7 mouse cellular contexts compared by ENCODE assay signal in the genomic region with DNA sequence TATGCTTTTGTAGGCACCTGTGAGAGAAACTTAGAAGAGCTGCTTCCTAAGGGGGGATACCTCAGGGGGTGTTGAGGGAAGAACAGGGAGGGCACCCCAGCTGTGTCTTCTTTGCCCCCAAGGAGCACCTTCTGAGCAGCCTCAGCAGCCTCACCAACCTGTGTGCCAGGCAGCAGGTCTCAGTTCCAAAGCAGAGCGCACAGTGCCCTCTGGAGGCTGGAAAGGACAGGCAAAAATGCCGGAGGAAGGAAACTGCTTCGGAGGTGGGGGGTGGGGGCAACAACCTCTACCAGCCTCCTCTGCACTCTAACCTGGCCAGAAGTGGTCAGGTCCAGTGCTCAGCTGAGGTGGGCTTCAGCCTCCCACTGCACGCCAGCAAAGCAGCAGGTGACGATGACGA. TPM values are rescaled to one million over a fixed set of nuclear protein-coding genes. Genes with fewer than 3 reads are reported as not detected.
DNase-seq lines count a peak whose midpoint lies in the region; ATAC-seq and TF ChIP-seq lines count a peak whose summit lies in the region.

No protein-coding gene starts in this region.

- DNase-seq in hindbrain, postnatal 0 days (ENCODE audit: low spot score), result peak; percentile 68
- no peak for DNase-seq in hindbrain, embryonic 14.5 days (ENCODE audit: low spot score)
- DNase-seq in NIH3T3 (ENCODE audit: low read depth), result peak; percentile 41
- peak; percentile 51 for DNase-seq in kidney, postnatal 0 days (ENCODE audit: low spot score)
- DNase-seq in thymus, postnatal 25 days, result peak; percentile 47

- no peak overlapping the region for H3ac ChIP-seq in C2C12 (ENCODE audit: control insufficient read depth, insufficient read length, low read depth)

- 0 out of 2 replicates have a peak, but pooled peaks cover 3% of the 10 kb centered on the region for H3K4me1 ChIP-seq in hindbrain, postnatal 0 days (ENCODE audit: insufficient read depth, low read length)
- 0 out of 2 replicates have a peak, but pooled peaks cover 1% of the 10 kb centered on the region for H3K4me1 ChIP-seq in hindbrain, embryonic 14.5 days (replicated peaks; ENCODE audit: control insufficient read depth, insufficient read depth, low read length)
- H3K4me1 ChIP-seq in kidney, postnatal 0 days (replicated peaks; ENCODE audit: insufficient read depth, low read length), result no peaks in the 10 kb centered on the region

- 51% methylated on average over 6 of the region's 6 CpGs for WGBS in hindbrain, postnatal 0 days
- 43% methylated on average over 6 of the region's 6 CpGs for WGBS in hindbrain, embryonic 14.5 days
- WGBS in kidney, postnatal 0 days, result 55% methylated on average over 6 of the region's 6 CpGs

- TF ChIP-seq CTCF in hindbrain, postnatal 0 days (IDR thresholded peaks at IDR 0.05; ENCODE audit: low read depth), result peak; percentile 80
- peak; percentile 47 for TF ChIP-seq CTCF in C2C12 (IDR thresholded peaks at IDR 0.05; ENCODE audit: control insufficient read depth, insufficient read depth, insufficient read length)
- TF ChIP-seq CTCF in kidney, postnatal 0 days (IDR thresholded peaks at IDR 0.05; ENCODE audit: low read depth), result peak; percentile 80

- H3K9me3 ChIP-seq in hindbrain, postnatal 0 days (ENCODE audit: low read length), result no peaks in the 10 kb centered on the region
- no peaks in the 10 kb centered on the region for H3K9me3 ChIP-seq in hindbrain, embryonic 14.5 days (ENCODE audit: control insufficient read depth, low read length)
- no peaks in the 10 kb centered on the region for H3K9me3 ChIP-seq in kidney, postnatal 0 days (replicated peaks; ENCODE audit: low read length)

- no peaks in the 10 kb centered on the region for H3K79me3 ChIP-seq in C2C12 (ENCODE audit: low read depth)

- H3K27ac ChIP-seq in hindbrain, postnatal 0 days, result no peak overlapping the region
- H3K27ac ChIP-seq in hindbrain, embryonic 14.5 days, result no peak overlapping the region
- H3K27ac ChIP-seq in kidney, postnatal 0 days, result no peak overlapping the region

- H3K79me2 ChIP-seq in C2C12 (ENCODE audit: control insufficient read depth, insufficient read depth), result no peaks in the 10 kb centered on the region

- H3K27me3 ChIP-seq in hindbrain, postnatal 0 days (ENCODE audit: insufficient read depth, low read length), result no peaks in the 10 kb centered on the region
- no peaks in the 10 kb centered on the region for H3K27me3 ChIP-seq in hindbrain, embryonic 14.5 days (ENCODE audit: control insufficient read depth, insufficient read depth, low read length)
- peaks cover 73% of the 10 kb centered on the region for H3K27me3 ChIP-seq in C2C12 (ENCODE audit: control insufficient read depth, insufficient read depth, insufficient read length)
- no peaks in the 10 kb centered on the region for H3K27me3 ChIP-seq in kidney, postnatal 0 days (ENCODE audit: insufficient read depth, low read length)

- 0 out of 2 replicates have a peak, but pooled peaks cover 5% of the 10 kb centered on the region for H3K36me3 ChIP-seq in hindbrain, postnatal 0 days (ENCODE audit: insufficient read depth, low read length)
- H3K36me3 ChIP-seq in hindbrain, embryonic 14.5 days (replicated peaks; ENCODE audit: control insufficient read depth, insufficient read depth), result no peaks in the 10 kb centered on the region; the same call in 1 of the 2 replicates
- no peaks in the 10 kb centered on the region for H3K36me3 ChIP-seq in C2C12 (ENCODE audit: control insufficient read depth, insufficient read depth)
- H3K36me3 ChIP-seq in kidney, postnatal 0 days (ENCODE audit: insufficient read depth, low read length), result no peaks in the 10 kb centered on the region

- no peak for ATAC-seq in hindbrain, postnatal 0 days
- no peak for ATAC-seq in hindbrain, embryonic 14.5 days (ENCODE audit: low FRiP score)
- no peak for ATAC-seq in kidney, postnatal 0 days (replicated peaks; ENCODE audit: low FRiP score, low read depth)
- no peak for ATAC-seq in erythroid progenitor cell, adult 5-6 weeks (replicated peaks; ENCODE audit: low FRiP score, poor library complexity, severe bottlenecking)

- H3K4me3 ChIP-seq in hindbrain, postnatal 0 days (ENCODE audit: low read length), result no peak overlapping the region
- H3K4me3 ChIP-seq in hindbrain, embryonic 14.5 days (replicated peaks; ENCODE audit: low read length), result no peak overlapping the region
- H3K4me3 ChIP-seq in C2C12 (ENCODE audit: insufficient read depth, poor library complexity, severe bottlenecking), result no peak overlapping the region
- H3K4me3 ChIP-seq in kidney, postnatal 0 days (replicated peaks; ENCODE audit: low read depth, low read length), result no peak overlapping the region

- H3K4me2 ChIP-seq in hindbrain, postnatal 0 days (ENCODE audit: low read depth, low read length), result no peak overlapping the region
- no peak overlapping the region for H3K4me2 ChIP-seq in hindbrain, embryonic 14.5 days (replicated peaks)
- no peak overlapping the region for H3K4me2 ChIP-seq in kidney, postnatal 0 days (ENCODE audit: low read length)

- no peak overlapping the region for H3K9ac ChIP-seq in hindbrain, postnatal 0 days (replicated peaks; ENCODE audit: low read length)
- H3K9ac ChIP-seq in hindbrain, embryonic 14.5 days, result no peak overlapping the region
- no peak overlapping the region for H3K9ac ChIP-seq in kidney, postnatal 0 days (ENCODE audit: low read depth, low read length)

TF ChIP-seq in C2C12, 6 proteins besides CTCF, POLR2A, EP300 and RAD21:
- TF ChIP-seq MYOD1 (IDR thresholded peaks at IDR 0.05; ENCODE audit: control insufficient read depth, insufficient read length, low read depth) (no peak), CEBPB (IDR thresholded peaks at IDR 0.05; ENCODE audit: low read depth) (no peak), MYOG (IDR thresholded peaks at IDR 0.05; ENCODE audit: control insufficient read depth, extremely low read depth, insufficient read length) (no peak), FOSL1 (IDR thresholded peaks at IDR 0.05; ENCODE audit: insufficient read depth, low read length, poor library complexity, severe bottlenecking) (no peak), MAX (IDR thresholded peaks at IDR 0.05) (no peak), USF1 (IDR thresholded peaks at IDR 0.05; ENCODE audit: low read depth) (no peak)

RNA-seq across cellular contexts. Expression of a gene that starts 6.3 kb away (rescaled TPM):
- 53.7 and 57.9 TPM in 2 replicates for total RNA-seq in hindbrain, postnatal 0 days (2014; rRNA removed)
- 55.9 and 57.9 TPM in 2 replicates for polyA plus RNA-seq in hindbrain, postnatal 0 days (2015; fragmentation: Nextera tagmentation; extraction: Ambion mirVana)
- 54.9 and 58.0 TPM in 2 replicates for polyA plus RNA-seq in hindbrain, embryonic 14.5 days (2014; fragmentation: Nextera tagmentation; extraction: Ambion mirVana)
- polyA plus RNA-seq in C2C12 (2012; fragmentation: generic; extraction: Trizol), result 7.6 TPM
- polyA plus RNA-seq in kidney, postnatal 0 days (2015; fragmentation: Nextera tagmentation; extraction: Ambion mirVana), result 55.0 and 58.3 TPM in 2 replicates
- 2.1 and 2.5 TPM in 2 replicates for total RNA-seq in erythroid progenitor cell, adult 5-6 weeks (2015; ENCODE audit: low replicate concordance)
- total RNA-seq in erythroid progenitor cell, adult 5-6 weeks (2017; ENCODE audit: low replicate concordance), result 3.9 and 4.9 TPM in 2 replicates

RNA-seq across cellular contexts. Expression of a gene that starts 34.2 kb away (rescaled TPM):
- total RNA-seq in hindbrain, postnatal 0 days (2014; rRNA removed), result 19.3 and 28.9 TPM in 2 replicates
- 7.4 and 8.1 TPM in 2 replicates for polyA plus RNA-seq in hindbrain, postnatal 0 days (2015; fragmentation: Nextera tagmentation; extraction: Ambion mirVana)
- 24.0 and 30.8 TPM in 2 replicates for polyA plus RNA-seq in hindbrain, embryonic 14.5 days (2014; fragmentation: Nextera tagmentation; extraction: Ambion mirVana)
- 0.06 TPM for polyA plus RNA-seq in C2C12 (2012; fragmentation: generic; extraction: Trizol)
- 14.8 and 16.4 TPM in 2 replicates for polyA plus RNA-seq in kidney, postnatal 0 days (2015; fragmentation: Nextera tagmentation; extraction: Ambion mirVana)
- not detected in 2 replicates for total RNA-seq in erythroid progenitor cell, adult 5-6 weeks (2015; ENCODE audit: low replicate concordance)
- not detected in 2 replicates for total RNA-seq in erythroid progenitor cell, adult 5-6 weeks (2017; ENCODE audit: low replicate concordance)

RNA-seq across cellular contexts. Expression of a gene that starts 59.9 kb away (rescaled TPM):
- 0.26 and 0.29 TPM in 2 replicates for total RNA-seq in hindbrain, postnatal 0 days (2014; rRNA removed)
- polyA plus RNA-seq in hindbrain, postnatal 0 days (2015; fragmentation: Nextera tagmentation; extraction: Ambion mirVana), result 0.38 and 0.76 TPM in 2 replicates
- 0.08 and 0.27 TPM in 2 replicates for polyA plus RNA-seq in hindbrain, embryonic 14.5 days (2014; fragmentation: Nextera tagmentation; extraction: Ambion mirVana)
- polyA plus RNA-seq in C2C12 (2012; fragmentation: generic; extraction: Trizol), result 3.0 TPM
- polyA plus RNA-seq in kidney, postnatal 0 days (2015; fragmentation: Nextera tagmentation; extraction: Ambion mirVana), result 20.6 and 22.5 TPM in 2 replicates
- total RNA-seq in erythroid progenitor cell, adult 5-6 weeks (2015; ENCODE audit: low replicate concordance), result 0.84 TPM in 1 of 2 replicates, not detected in the other
- total RNA-seq in erythroid progenitor cell, adult 5-6 weeks (2017; ENCODE audit: low replicate concordance), result not detected in 2 replicates
